Mouse (Mus musculus) gastrocnemius, adult 18-20 months (tissue): ENCODE results near the gene Comtd1. TPM values are rescaled to one million over a fixed set of nuclear protein-coding genes. Genes with fewer than 3 reads are reported as not detected.

Source experiments
- DNase-seq: peaks from one replicate; pipeline ENCODE4 v3.0.0; 2021; ENCODE audit warnings: low spot score
- long read RNA-seq, 2 experiments: library from polyadenylated mRNA; stranded (forward); transcript quantifications; one replicate each; pipeline ENCODE4 v2.0.0; 2021
- total RNA-seq, 2 experiments: library from RNA; stranded (reverse); gene quantifications; 2 replicates each; pipeline ENCODE4 v1.2.3; 2021

The Comtd1 gene
- total RNA-seq: 10 to 100 TPM in 1 of 2 experiments, 1 to 10 TPM in 1; 6.1 to 11.3 TPM
- long read RNA-seq, experiment 1, transcript Comtd1-202 (7 exons, 2,314 nt): major isoform, 5 of 8 reads
- long read RNA-seq, experiment 1, partial matches to known transcripts: 1 of 8 reads
- long read RNA-seq, experiment 1, other reads (novel, unspliced or antisense): 1 of 8 reads
- long read RNA-seq, experiment 2, transcript Comtd1-202 (7 exons, 2,314 nt): major isoform, 10 of 13 reads
- long read RNA-seq, experiment 2, partial matches to known transcripts: 1 of 13 reads
- long read RNA-seq, experiment 2, other reads (novel, unspliced or antisense): 1 of 13 reads

DNA sequence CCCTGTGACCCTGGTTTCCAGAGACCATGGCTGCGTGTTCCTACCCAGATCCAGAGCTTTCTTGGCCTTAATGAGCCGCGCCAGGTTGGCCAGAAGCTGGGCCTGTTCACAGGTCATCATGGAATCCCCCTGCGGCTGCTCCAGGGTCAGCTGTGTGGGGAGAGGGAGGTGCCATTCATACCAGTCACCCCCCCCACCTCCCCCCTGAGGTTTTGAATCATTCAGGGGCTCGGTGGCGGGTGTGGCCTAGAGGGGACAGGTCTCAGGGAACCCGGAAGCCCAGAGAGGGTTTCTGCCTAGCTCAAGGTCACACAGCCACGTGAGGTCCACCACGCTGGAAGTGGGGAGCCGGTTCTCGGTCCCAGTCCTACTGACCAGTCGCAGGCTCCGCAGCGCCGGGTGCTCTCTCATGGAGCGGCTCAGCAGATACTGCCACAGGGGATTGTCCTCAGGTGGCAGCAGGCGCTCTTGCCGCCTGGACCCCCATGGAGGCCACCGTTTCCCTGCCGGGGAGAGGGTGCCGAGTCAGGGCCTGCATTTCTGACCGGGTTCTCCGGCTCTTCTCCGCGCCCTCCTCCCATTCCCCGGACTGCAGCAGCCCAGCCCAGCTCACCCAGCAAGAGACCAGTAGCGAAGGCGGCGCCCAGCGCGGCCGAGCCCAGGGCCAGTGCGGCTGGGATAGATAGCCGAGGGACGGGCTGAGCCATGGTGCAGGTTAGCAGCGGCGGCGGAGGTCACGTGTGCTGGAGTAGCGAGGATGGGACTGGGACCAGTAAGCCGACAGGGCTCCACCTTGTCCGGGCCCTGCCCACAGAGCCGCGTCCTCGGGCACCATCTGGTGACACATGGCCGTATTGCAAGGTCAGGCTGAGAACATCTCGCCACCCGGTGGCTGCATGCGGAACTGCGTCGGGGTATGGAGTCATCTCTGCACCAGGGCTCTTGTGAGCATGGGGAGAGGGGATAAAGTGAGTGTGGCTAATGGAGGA is at the start of gene Comtd1:
Comtd1 (minus strand) TSS at position 812 of the 989 bp plus-strand sequence.
- peak; percentile 95 for DNase-seq

DNA sequence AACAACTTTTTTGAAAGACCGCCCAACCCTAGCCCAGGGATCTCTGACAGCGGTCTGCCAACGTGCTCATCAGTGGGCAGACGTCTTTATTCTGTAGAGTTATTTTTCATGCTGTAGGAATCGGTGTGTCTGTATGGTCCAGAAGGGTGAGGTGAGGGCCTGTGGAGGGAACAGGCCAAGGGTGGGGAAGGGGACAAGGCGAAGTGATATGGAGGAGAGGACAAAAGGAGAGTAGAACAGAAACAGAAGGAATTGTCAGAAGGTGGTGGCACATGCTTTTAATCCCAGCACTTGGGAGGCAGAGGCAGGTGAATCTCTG is 43.5 kb upstream of the Comtd1 start:
- DNase-seq: no peak

GRCm38 (mm10) chr14:21891581-21892340 is 43.0 kb upstream of the Comtd1 start:
- DNase-seq: no peak

GRCm38 (mm10) chr14:21890430-21890829 is 41.7 kb upstream of the Comtd1 start:
- DNase-seq: no peak

- no peak for DNase-seq
Measured at GRCm38 (mm10) chr14:21866816-21867215, 18.0 kb upstream of the Comtd1 start.

GRCm38 (mm10) chr14:21866291-21866690 is 17.5 kb upstream of the Comtd1 start:
- DNase-seq: no peak

- DNase-seq: no peak
Measured at GRCm38 (mm10) chr14:21856886-21857285, 8.1 kb upstream of the Comtd1 start.

GRCm38 (mm10) chr14:21855961-21856360 is 7.2 kb upstream of the Comtd1 start:
- DNase-seq: no peak

GRCm38 (mm10) chr14:21854271-21854670 is 5.5 kb upstream of the Comtd1 start:
- DNase-seq: no peak

DNA sequence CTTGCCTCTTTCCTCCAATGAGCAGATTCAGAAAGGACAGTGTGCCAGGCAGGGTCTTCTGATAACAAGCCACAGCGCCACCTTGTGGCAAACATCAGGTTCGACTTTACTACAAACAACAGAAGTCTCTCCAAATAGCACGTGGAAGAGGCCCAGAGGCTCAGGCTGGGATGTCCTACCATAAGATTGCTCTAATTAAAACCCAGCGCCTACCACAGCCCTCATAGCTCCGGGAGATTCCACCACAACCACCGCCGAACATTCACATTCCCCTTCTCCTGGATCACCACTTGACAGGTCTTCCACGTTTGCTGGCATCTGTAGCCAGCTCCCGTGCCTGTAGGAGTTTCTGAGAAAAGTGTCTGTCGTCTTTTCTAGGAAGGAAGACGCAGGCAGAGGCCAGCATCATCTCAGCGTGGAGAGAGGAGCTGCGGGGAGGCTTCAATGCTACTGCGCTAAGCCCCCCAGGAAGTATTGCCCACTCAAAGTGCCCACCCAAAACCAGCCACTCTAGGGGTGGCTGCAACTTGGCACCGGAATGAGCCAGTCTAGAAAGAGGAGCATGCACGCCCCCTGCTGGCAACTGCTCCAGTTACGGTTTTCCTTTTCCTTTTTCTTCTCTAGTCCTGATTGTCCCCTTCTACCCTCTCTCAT is 4.8 kb upstream of the Comtd1 start:
- peak; percentile 72 for DNase-seq

- DNase-seq: peak; percentile 46
Measured at GRCm38 (mm10) chr14:21851996-21852791, 3.4 kb upstream of the Comtd1 start.

GRCm38 (mm10) chr14:21850419-21851127 is 1.8 kb upstream of the Comtd1 start:
- no peak for DNase-seq

- no peak for DNase-seq
Measured at GRCm38 (mm10) chr14:21849524-21850418, 994 bp upstream of the Comtd1 start.

DNA sequence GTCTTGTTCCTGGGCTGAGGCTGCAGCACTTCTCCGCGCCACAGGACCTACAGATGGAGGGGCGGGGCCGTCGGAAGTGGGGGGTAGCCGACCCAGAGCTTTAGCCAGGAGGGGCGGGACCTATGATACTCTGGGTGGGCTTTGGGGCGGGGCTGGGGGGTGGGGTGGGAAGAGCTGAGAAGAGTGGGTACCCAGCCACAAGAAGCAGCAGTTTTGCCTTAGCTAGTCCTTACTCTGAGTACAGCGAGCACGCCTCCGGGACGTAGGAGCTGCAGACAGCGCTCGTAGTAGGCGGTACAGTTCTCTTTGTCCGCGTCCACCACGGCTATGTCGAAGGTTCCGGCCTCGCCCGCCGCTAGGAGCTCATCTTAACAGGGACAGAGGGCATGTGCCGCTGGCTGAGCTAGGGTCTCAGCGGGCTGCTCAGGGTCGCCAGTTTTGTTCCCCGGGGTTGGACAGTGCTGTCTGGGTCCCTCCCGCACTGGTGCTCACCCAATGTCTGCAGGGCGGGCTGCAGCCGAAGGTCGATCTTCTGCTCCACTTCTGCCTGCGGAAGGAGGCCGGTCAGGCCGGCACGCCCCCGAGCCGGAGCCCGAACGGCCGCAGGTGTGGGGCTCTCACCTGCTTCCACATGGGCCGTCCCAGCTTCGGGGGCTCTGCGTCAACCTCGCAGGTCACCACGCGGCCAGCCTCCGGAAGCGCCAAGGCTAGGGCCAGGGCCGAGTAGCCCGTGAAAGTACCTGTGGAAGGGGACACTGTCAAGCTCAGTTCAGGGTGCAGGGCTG is 1.2 kb downstream of the Comtd1 start:
- DNase-seq: no peak

DNA sequence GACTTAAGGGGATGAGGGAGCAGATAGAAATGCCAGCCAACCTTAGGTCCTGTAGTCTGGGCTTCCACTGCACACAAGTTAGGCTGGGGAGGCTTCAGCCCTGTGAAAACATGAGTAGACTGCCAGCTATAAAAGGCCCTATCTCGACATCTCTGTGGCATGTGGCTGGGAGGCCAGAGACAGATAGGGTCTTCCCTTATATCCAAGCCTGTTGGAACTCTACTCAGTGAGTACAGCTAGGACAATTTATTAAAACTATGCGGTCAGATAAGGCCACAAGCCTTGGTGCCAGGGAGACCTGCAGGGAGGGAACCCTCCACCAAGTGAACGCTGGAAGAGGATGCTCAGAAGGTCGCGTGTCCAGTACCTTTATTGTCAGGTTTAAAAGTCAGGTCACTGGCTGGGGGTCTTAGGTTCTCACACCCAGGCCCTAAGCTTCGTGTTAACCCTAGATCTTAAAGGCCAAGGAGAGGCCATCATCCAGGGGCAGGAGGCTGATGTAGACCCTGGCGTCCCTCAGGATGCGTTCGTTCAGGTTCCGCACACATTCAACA is 1.9 kb downstream of the Comtd1 start:
- no peak for DNase-seq

GRCm38 (mm10) chr14:21843263-21843662 is 5.5 kb downstream of the Comtd1 start:
- no peak for DNase-seq

GRCm38 (mm10) chr14:21841819-21842592 is 6.8 kb downstream of the Comtd1 start:
- no peak for DNase-seq
